Mouse (Mus musculus) G1E (cell line): Measurements from ENCODE around the gene Plxnd1. TPM values are rescaled to one million over a fixed set of nuclear protein-coding genes. Genes with fewer than 3 reads are reported as not detected.

ENCODE experiments used
- ATAC-seq: 2 replicates; pipeline ENCODE4 v1.8.0; 2016; ENCODE audit warnings: mild to moderate bottlenecking; ENCODE audit not compliant: insufficient number of reproducible peaks, poor library complexity, low FRiP score, severe bottlenecking; ENCODE audit errors: extremely low read depth
- DNase-seq: peaks from one replicate; pipeline ENCODE4 v3.0.0; 2012; ENCODE audit warnings: low spot score
- H3K27me3 ChIP-seq: 2 replicates; pipeline ENCODE4 v1.6.1; 2012; ENCODE audit warnings: mild to moderate bottlenecking, low read length, inconsistent platforms; ENCODE audit not compliant: insufficient read depth
- H3K36me3 ChIP-seq: replicated peaks from 2 replicates; pipeline ENCODE3; 2012; ENCODE audit warnings: mild to moderate bottlenecking, inconsistent platforms
- H3K4me1 ChIP-seq: 2 replicates; pipeline ENCODE4 v1.6.1; 2012; ENCODE audit warnings: low read depth, low read length, inconsistent platforms, mixed read lengths; ENCODE audit not compliant: insufficient read depth
- H3K4me3 ChIP-seq: 2 replicates; pipeline ENCODE4 v1.5.1; 2012; ENCODE audit warnings: low read depth, mild to moderate bottlenecking, inconsistent platforms, low read length, moderate library complexity, mixed read lengths
- H3K9me3 ChIP-seq: replicated peaks from 2 replicates; pipeline ENCODE4 v1.6.1; 2012; ENCODE audit warnings: inconsistent platforms
- CTCF ChIP-seq: IDR thresholded peaks from 2 replicates; pipeline ENCODE4 v1.5.1; 2012; ENCODE audit warnings: low read depth, low read length, inconsistent platforms, mixed read lengths
- GATA1 ChIP-seq: IDR thresholded peaks from 2 replicates; pipeline ENCODE4 v1.6.1; 2012; ENCODE audit warnings: borderline replicate concordance, low read length, inconsistent platforms, mixed read lengths
- GATA2 ChIP-seq: IDR thresholded peaks from 2 replicates; pipeline ENCODE4 v1.6.1; 2012; ENCODE audit warnings: low read depth, low read length, inconsistent platforms, borderline replicate concordance
- POLR2AphosphoS5 ChIP-seq: IDR thresholded peaks from 2 replicates; pipeline ENCODE4 v1.6.1; 2012; ENCODE audit warnings: low read depth, low read length, inconsistent platforms; ENCODE audit not compliant: insufficient replicate concordance
- TAL1 ChIP-seq: conservative IDR thresholded peaks from 2 replicates; pipeline ENCODE4 v1.6.1; 2012; ENCODE audit warnings: low read depth, low read length, inconsistent platforms, mixed read lengths
- polyA plus RNA-seq: library from polyadenylated mRNA; stranded (reverse); fragments of >175 nt; gene quantifications from 2 replicates; pipeline ENCODE4 v1.2.3, GENCODE M21; 2012
- total RNA-seq, 2 experiments: library from RNA; stranded (forward) in 1 of 2; stranded (reverse) in 1 of 2; fragments of 200-1000 nt in 1 of 2; fragments of >200 nt in 1 of 2; fragmentation: Nextera tagmentation in 1 of 2; gene quantifications; 2 replicates each; pipeline ENCODE4 v1.2.3; 2014 to 2017

The Plxnd1 gene
- total and polyA plus RNA-seq, 3 experiments, result 1.2 to 1.7 (median 1.5) TPM

DNA sequence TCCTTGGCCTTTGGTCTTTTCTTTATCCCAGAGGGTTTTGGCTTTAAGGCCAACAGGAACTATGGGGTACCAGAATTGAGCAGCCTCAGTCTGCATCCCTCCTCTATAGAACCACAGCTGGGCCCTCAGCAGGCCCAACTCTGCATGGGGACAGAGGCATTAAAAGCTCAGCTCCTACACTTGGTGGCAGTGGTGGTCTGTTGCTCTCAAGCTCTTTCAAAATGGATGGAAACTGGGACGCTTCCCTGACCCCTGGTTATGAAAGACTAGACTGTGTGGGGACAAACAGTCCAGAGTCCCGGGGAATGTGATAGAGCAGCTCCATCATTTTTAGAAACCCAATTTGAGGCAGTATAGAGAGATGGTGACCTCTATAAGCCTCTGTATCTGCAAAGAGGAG is 56.8 kb downstream of the Plxnd1 start:
- TF ChIP-seq POLR2AphosphoS5 (no peak), CTCF (no peak), TAL1 (no peak), GATA1 (no peak), GATA2 (no peak)
- Histone ChIP-seq H3K9me3 (no peaks in the 10 kb centered on the region), H3K36me3 (no peaks in the 10 kb centered on the region), H3K27me3 (peaks cover 12% of the 10 kb centered on the region; the same call in 1 of the 2 replicates), H3K4me1 (peaks cover 4% of the 10 kb centered on the region; the same call in 1 of the 2 replicates), H3K4me3 (no peak overlapping the region)
- ATAC-seq (no peak), DNase-seq (no peak)

DNA sequence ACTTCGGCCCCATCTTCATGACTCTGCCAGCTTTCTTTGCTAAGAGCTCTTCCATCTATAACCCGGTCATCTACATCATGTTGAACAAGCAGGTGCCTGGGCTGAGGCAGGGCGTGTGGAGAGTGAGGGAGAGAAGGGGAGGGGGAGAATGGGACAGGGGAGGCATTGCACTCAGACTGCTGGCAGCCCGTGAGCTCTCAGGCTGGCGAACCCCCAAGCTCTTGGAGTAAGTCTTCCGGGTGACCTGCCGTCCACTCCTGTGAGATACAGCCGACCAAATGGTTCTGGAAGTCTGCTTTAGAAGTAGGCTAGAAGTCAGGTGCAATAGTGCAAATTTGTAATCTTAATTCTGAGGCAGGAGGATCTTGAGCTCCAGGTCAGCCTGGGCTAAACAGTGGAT is 59.3 kb downstream of the Plxnd1 start:
- no peak for DNase-seq
- Histone ChIP-seq H3K9me3 (no peaks in the 10 kb centered on the region), H3K36me3 (no peaks in the 10 kb centered on the region), H3K4me1 (no peaks in the 10 kb centered on the region), H3K27me3 (peaks cover 5% of the 10 kb centered on the region; the same call in 1 of the 2 replicates), H3K4me3 (no peak overlapping the region)
- ATAC-seq, result no peak
- TF ChIP-seq POLR2AphosphoS5 (no peak), GATA1 (no peak), CTCF (no peak), TAL1 (no peak), GATA2 (no peak)

DNA sequence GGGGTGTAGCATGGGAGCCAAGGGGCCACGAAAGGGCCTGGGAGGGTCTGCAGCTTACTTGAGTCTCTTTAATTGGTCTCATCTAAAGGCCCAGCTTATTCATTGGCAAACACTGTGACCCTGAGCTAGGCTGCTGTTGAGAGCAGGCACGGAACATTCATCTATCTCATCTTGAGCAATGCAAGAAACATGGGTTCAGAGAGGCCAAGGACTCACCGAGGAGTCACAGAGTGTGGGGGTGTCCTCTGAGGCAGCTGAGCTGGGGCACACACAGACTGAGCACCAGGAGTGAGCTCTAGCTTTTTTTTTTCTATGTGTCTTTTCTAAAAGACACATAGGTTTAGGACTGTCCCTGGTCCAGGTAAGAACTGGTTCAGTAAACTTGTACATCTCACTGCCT is 62.4 kb downstream of the Plxnd1 start:
- Histone ChIP-seq H3K27me3 (peaks cover 3% of the 10 kb centered on the region; the same call in 1 of the 2 replicates), H3K9me3 (no peaks in the 10 kb centered on the region), H3K4me3 (no peak overlapping the region), H3K4me1 (no peaks in the 10 kb centered on the region), H3K36me3 (no peaks in the 10 kb centered on the region)
- no peak for ATAC-seq
- TF ChIP-seq CTCF, result no peak
- TF ChIP-seq GATA1, result no peak
- TF ChIP-seq POLR2AphosphoS5, result no peak
- TF ChIP-seq GATA2, result no peak
- TF ChIP-seq TAL1, result no peak
- no peak for DNase-seq

DNA sequence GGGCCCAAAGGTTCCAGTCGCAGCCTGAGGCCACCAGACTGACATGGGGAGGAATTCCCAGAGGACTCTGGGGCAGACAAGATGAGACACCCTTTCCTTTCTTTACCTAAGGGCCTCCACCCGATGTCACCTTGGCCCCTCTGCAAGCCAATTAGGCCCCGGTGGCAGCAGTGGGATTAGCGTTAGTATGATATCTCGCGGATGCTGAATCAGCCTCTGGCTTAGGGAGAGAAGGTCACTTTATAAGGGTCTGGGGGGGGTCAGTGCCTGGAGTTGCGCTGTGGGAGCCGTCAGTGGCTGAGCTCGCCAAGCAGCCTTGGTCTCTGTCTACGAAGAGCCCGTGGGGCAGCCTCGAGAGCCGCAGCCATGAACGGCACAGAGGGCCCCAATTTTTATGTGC is 63.2 kb downstream of the Plxnd1 start, which contains the start of gene Rho:
TSS of gene Rho (plus strand) at position 110 of the 400 bp plus-strand sequence.
- no peaks in the 10 kb centered on the region for H3K36me3 ChIP-seq
- TF ChIP-seq GATA2 (no peak), TAL1 (no peak), CTCF (no peak), GATA1 (no peak), POLR2AphosphoS5 (no peak)
- no peak for DNase-seq
- H3K4me1 ChIP-seq, result no peaks in the 10 kb centered on the region
- H3K27me3 ChIP-seq, result peaks cover 3% of the 10 kb centered on the region; the same call in 1 of the 2 replicates
- no peak within 1 kb of the TSS for H3K4me3 ChIP-seq
- no peak for ATAC-seq
- no peaks in the 10 kb centered on the region for H3K9me3 ChIP-seq

DNA sequence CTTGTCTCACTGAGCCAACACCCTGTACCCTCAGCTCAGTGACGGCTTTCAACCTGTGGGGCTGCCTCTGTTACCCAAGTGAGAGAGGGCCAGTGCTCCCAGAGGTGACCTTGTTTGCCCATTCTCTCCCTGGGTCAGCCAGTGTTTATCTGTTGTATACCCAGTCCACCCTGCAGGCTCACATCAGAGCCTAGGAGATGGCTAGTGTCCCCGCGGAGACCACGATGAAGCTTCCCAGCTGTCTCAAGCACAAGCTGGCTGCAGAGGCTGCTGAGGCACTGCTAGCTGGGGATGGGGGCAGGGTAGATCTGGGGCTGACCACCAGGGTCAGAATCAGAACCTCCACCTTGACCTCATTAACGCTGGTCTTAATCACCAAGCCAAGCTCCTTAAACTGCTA is 64.8 kb downstream of the Plxnd1 start:
- ATAC-seq (no peak), DNase-seq (no peak)
- H3K9me3 ChIP-seq, result no peaks in the 10 kb centered on the region
- peaks cover 3% of the 10 kb centered on the region; the same call in 1 of the 2 replicates for H3K27me3 ChIP-seq
- H3K36me3 ChIP-seq, result no peaks in the 10 kb centered on the region
- no peak overlapping the region for H3K4me3 ChIP-seq
- no peaks in the 10 kb centered on the region for H3K4me1 ChIP-seq
- TF ChIP-seq TAL1, result no peak
- no peak for TF ChIP-seq GATA1
- TF ChIP-seq GATA2, result no peak
- TF ChIP-seq POLR2AphosphoS5, result no peak
- no peak for TF ChIP-seq CTCF

DNA sequence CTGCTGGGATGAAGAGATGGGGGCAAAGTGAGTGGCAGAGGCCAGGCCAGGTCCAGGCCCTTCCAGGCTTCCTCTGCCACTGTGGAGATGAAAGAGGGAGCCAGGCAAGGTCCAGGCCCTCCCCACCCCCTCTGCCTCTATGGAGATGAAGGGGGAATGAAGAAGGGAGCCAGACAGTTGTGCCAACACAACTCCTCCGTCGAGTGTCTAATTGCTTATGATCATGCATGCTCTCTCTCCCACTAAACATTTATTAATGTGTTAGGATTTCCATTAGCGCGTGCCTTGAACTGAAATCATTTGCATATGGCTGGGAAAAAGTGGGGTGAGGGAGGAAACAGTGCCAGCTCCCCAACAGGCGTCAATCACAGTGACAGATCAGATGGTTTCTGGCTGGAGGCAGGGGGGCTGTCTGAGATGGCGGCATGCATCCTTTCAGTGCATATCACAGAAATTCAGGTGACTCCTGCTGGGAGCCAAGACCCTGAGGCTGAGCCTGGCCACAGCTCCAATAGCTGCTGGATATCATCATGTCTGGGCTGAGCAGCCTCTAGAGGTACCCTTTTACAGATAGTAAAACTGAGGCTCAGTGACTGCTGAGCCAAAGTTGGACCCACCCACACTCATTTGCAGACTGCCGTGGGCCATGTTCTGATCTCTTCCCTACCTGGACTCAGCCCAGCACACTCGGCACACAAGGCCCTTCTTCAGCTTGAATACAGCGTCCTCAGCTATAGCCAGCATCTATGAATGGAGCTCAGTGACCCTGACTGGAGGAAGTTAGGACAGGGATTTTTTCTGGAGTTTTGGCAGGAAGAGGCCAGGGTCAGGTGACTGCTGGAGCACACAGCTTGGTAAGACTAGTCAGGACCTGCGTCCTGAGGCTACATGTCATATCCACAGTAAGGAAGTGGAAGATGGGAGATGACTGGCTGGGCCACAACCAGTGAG is 67.2 kb downstream of the Plxnd1 start:
- H3K4me3 ChIP-seq, result no peak overlapping the region
- no peaks in the 10 kb centered on the region for H3K4me1 ChIP-seq
- H3K36me3 ChIP-seq, result no peaks in the 10 kb centered on the region
- H3K9me3 ChIP-seq, result no peaks in the 10 kb centered on the region
- ATAC-seq, result no peak
- peaks cover 9% of the 10 kb centered on the region; the same call in 1 of the 2 replicates for H3K27me3 ChIP-seq
- TF ChIP-seq TAL1, result no peak
- no peak for TF ChIP-seq GATA1
- TF ChIP-seq POLR2AphosphoS5, result no peak
- TF ChIP-seq CTCF, result no peak
- TF ChIP-seq GATA2, result no peak
- DNase-seq, result no peak
